Mouse (Mus musculus): ENCODE data around the gene Jsrp1.
"Not testable (repeated sequence)": the region's sequence is repeated elsewhere in the genome, so short reads cannot be mapped to it uniquely, and the experiment has no call there.

Gene Jsrp1

DNA sequence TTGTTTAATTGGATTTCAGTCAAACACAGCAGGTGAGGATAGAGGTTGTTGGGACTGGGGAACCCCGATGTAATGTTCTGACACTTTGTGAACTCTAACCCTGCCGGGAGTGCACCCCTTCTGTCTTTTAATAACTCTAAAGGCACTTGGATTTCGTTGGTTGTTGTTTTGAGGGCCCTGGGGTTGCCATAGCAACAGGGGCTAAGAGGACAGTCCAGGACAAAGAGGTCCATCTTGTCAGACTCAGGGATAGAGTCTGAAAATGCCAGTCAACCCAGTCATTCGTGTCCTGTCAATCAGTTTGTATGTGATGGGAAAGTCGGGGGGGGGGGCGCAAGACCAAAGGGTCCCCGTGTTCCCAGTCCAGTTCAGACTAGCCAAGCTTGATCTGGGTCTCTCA is 19.5 kb upstream of the Jsrp1 start:
- peak; percentile 55 for DNase-seq (ENCODE audit: low spot score)

DNA sequence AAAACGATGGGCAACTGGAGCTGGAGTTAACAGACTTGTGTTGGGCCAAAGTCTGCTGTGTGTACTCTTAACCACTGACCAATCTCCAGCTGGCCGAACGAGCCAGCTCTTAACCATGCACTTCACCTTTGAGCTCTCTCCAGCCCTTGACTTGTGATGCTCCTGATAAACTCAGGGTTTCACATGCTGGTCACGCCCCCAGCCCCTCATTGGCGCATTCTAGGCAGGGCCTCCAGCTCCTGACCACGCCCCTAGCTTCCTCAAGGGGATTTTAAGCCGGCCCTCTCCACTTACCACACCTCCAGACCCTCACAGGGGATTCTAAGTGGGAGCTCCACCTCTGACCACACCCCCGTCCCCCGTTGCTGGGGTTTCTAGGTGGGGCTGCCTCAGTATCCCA is 17.8 kb upstream of the Jsrp1 start:
- DNase-seq (ENCODE audit: low spot score) = peak; percentile 79

DNA sequence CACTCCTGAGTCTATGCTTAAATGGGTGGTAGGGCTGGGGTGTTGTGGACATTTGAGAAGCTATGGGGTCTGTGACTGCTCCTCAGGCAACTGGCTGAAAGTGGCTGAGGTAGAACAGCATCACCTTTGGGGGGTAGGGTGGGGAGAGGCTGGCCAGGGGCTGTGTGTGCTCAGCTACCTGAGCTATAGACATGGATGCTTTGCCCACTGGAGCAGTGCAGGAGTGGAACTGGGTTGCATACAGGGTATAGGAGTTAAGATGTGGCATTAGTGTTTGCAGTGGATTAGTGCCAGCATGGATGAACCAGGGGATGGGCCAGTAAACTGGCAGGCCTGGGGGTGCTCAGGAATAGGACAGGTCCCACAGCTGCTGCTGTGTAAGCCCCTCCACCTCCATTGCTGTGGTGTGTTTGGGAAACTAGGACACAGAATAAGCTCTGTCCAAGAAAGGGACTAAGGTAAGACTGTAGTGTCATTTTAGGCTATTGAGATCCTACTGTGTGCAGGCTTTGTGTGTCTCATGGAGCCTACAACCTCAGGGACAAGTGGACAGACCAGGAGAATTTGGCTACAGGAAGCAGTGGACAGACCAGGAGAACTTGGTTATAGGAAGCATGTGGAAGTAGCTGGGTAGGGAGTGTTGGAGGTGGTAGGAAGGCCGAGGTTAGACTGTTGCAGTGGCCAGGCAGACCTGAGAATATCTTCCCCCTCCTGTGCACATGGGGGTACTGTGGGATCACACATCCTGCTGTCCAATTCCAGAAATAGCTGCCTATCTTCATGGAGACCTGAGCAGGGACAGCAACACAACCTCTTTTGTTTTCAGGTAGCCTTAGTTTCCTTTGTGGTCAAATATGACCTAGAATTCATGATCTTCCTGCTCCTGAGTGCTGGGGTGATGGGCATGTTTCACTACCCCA is 16.3 kb upstream of the Jsrp1 start:
- DNase-seq (ENCODE audit: low spot score) = no peak

DNA sequence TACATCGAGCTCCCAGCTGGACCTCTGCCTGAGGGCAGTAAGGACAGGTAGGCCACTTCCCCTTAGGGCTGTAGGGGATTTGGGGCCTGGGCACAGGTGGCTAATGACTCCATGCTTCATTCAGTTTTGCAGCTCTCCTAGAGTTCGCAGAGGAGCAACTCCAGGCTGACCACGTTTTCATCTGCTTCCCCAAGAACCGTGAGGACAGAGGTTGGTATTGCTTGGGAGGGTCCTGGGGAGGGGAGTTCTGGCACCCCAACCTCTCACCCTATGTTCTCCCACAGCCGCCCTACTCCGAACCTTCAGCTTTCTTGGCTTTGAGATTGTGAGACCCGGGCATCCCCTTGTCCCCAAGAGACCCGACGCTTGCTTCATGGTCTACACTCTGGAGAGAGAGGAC is 15.3 kb upstream of the Jsrp1 start:
- not testable (repeated sequence) for DNase-seq (ENCODE audit: low spot score)

DNA sequence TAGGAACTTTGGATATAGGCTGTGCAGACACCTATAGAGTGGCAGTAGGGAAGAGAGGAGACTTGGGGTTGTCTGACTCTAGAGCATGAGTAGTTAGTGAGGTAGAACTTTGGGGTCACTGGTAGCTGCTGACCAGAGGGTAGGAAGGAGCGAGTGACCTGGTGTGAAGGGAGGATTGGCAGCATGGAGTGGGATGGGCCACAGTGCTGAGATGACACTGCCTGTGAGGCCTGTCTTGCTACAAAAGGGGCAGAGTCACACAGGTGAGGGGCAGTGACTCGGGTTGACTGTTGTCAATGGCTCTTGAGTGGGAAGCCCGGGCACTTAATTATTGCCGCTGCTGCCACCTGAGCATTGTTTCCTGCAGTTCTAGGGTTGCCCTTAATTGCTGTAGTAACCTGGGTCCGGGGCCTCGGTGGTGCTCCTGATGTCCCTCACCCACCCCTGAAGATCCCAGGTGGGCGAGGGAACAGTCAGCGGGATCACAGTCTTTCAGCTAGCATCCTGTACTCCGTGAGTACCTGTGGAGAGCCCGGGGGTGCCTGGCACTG is 14.6 kb upstream of the Jsrp1 start:
- no peak for DNase-seq (ENCODE audit: low spot score)

DNA sequence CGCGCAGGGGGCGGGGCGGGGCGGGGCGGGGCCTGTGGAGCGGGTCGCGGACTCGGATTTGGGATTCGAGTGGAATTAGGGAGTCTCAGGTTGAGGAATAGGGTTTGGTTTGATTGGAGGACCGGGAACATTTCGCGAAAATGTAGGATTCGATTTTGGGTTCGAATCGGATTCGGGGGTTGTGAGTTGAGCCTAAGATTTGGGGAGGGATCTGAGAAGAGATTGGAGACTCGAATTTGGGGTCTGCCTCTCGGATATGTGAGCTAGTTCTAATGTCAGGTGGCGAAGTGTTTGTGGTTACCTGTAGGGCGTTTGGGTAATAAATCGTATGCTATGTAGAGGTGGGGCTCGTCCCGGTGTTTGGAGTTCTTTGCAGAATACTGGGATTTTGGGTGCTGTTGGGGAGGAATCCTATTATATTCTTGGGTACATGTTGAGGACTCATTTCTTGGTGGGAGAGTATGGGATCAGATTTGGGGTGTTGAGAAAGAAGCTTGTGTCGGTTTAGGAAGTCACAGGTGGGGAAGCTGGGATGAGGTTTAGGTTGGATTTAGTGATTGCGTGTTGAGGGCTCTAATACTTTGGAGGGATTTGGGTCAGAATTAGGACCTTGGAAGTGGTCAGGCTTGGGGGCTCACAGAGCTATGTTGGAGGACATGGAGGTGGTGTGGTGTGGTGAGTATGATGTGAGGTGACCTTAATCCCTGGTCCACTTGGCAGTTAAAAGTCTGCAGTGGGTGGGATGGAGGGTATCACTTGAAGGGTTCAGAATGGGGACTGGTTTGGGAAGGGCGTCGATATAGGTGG is 14.0 kb upstream of the Jsrp1 start:
- no peak for DNase-seq (ENCODE audit: low spot score)

DNA sequence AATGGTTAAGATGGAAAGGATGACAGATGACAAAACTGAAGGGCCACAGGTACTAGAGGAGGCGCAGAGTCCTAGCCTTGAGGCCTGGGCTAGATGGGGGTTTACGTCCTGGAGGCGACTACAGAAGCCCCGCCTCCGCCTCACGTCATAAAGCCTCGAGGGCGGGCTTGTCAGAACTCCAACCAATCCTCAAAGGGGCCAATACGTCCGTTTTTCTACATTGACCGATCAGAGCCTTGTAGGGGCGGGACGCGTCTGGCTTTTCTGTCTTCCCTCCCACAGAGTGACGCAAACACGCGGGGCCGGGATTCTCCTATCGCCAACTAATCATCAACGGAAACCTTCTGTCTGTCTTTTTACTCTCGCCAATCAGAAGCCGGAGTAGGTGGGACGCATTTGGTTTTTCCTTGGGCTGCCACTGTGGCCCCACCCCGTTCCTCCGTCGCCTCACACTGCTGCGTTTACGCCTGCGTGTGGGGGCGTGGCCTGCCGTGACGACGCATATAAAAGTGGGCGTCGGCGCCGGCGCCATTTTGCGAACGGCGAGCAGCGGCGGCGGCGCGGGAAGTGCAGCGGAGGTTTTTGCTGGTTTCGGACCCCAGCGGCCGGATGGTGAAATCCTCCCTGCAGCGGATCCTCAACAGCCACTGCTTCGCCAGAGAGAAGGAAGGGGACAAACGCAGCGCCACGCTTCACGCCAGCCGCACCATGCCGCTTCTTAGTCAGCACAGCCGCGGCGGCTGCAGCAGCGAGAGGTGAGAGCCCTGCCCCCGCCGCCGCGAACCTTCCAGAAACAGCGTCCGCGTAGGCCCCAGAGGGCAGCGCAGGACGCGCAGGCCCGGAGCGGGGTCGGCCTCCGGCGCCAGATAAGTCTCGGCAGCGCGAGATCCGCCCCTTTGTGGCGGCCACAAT is 13.1 kb upstream of the Jsrp1 start, which contains the start of gene Oaz1:
Gene Oaz1, plus strand, starts transcription at position 506 of the 912 bp plus-strand sequence.
- DNase-seq (ENCODE audit: low spot score) = peak; percentile 100

DNA sequence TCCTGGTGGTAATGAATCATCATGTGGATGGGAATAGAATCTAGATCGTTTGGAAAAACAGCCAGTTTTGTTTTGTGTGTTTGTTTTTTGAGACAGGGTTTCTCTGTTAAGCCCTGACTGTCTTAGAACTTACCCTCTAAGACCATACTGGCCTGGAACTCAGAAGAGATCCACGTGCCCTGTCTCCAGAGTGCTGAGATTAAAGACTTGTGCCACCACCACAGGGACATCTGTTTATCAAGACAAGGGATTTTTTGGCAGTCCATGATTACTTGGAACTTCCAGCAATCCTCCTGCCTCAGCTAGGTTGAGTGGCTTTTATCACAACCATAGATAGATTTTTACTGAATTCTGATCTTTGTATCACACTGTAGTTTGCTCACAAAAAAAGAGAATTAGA is 11.5 kb upstream of the Jsrp1 start:
- no peak for DNase-seq (ENCODE audit: low spot score)

DNA sequence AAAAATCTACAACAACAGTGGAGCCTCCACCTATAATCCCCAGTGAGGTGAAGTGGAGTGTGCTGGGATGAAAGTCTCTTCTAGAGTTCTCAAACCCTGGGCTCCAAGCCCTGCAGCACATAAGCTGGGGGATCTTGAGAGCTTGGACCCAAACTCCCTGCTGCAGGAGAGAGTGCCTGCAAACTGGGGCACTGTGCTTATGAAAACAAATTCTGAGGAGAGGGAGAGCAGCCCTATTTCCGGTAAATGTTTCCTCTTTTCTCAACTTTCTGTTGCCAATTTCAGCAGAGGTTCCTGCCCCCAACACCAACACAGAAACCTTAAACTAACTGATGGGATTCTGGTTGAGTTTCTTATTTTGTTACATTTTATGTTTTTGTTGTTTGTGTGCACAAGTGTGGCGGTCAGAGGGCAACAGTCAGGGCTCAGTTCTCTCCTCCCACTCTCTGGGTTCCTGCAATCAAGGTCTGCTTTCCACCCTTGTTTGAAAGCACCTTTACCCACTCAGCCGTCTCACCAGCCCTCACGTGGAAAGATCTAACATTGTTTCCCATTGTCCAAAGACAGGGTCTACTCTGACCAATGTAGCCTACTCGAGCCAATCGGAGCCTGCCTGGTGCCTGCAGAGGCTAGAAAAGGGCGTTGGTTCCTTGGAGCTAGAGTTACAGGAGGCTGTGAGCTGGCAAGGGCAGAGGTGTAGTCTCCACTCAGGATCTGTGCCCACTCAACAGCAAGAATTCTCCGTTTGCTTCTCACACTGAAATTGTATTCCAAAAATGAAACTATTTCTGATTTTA is 10.7 kb upstream of the Jsrp1 start:
- DNase-seq (ENCODE audit: low spot score) = no peak

DNA sequence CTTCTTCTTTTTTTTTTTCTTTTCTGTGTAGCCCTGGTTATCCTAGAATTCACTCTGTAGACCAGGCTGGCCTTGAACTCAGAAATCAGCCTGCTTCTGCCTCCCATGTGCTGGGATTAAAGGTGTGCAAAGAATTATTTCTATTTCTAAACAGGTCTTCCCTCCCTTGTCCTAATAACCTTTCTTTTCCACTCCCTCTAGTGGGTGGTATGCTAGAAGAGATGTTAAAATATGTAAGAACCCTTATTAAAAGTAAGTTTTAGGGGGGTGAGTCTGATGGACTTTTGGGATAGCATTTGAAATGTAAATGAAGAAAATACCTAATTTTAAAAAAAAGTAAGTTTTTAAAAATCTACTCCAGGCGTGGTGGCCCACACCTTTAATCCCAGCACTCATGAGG is 10.0 kb upstream of the Jsrp1 start:
- DNase-seq (ENCODE audit: low spot score) = no peak

DNA sequence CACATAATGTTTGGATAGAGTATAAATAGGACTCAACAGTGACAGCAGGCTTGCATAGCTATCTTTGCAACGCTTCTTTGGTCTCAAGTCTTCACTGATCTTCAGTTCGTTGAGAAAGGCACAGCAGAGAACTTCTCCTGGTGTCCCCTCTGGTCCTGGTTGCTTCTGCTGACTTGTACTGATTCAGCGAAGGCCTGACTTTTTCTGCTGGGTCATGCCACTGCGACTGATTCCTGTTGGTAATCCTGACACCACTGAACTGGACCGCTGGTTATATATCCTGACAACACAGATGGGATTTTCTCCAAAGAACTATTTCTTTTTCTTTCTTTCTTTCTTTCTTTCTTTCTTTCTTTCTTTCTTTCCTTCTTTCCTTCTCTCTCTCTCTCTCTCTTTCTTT is 9.2 kb upstream of the Jsrp1 start:
- DNase-seq (ENCODE audit: low spot score) = no peak

DNA sequence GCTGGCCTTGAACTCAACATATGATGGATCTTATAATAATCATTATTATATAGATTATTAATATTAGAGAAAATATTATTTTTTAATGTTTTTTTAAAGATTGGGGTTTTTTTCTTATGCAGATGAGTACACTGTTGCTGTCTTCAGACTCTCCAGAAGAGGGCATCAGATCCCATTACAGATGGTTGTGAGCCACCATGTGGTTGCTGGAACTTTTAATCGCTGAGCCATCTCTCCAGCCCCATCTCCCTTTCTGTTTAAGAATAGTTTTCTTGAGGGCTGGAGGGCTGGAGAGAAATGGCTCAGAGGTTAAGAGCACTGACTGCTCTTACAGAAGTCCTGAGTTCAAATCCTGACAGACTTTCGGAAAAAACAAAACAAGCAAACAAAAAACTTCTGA is 8.7 kb upstream of the Jsrp1 start:
- peak; percentile 64 for DNase-seq (ENCODE audit: low spot score)

DNA sequence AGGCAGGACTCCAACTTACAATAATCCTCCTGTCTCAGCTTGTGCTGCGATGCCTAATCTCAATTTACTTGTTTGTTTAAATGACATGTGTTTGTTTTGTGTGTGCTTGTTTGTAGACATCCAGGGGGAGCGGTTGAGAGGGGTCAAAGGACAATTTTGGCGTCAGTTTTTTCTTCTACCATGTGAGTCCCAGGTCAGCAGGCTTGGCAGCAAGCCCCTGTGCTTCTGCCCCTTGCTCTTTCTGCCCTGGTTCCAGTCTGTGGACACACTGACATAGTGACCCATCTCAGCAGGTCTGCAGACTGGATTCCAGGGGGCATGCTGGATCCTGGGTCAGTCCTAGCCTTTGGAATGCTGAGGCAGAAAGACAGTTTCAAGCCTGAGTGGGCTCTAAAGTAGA is 6.1 kb upstream of the Jsrp1 start:
- no peak for DNase-seq (ENCODE audit: low spot score)

DNA sequence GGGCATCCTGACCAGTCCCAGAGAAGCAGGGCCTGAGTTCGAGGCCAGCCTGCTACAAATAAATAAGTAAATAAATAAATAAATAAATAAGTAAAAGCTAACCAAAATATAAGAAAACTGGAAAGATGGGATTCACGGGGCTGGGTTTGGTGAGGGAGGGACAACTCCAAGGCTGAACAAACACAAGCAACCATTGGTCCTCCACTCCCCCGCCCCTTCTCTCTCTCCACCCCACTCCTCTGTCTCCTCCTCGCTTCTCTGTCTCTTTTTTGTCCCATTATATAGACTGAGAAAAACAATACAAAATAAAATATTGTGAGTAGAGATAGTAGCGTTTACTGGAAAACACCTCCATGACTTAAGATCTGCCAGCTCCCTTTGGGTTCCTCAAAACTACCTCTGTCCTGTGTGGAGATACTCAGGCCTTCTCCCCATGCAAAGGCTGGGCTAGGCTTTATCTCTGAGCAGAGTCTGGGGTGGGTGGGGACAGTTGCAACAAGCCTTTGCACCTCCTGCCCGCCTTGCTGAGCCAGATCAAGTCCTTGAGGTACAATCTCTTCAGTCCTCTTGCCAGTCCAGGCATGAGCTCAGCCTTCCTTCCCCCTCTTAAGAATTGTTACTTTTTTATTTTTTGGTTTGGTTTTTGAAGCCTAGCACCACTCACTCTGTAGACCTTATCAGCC is 5.4 kb upstream of the Jsrp1 start:
- no peak for DNase-seq (ENCODE audit: low spot score)

DNA sequence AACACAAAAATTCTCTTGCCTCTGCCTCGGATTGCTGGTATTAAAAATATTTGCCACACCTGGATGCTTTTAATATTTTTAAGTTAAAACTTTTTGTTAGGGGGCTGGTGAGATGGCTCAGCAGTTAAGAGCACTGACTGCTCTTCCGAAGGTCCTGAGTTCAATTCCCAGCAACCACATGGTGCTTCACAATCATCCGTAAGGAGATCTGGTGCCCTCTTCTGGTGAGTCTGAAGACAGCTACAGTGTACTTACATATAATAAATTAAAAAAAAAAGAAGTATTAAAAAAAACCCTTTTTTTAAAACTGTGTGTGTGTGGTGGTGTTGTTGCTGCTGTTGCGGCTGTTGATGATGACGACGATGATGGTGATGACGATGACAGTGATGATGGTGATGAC is 4.7 kb upstream of the Jsrp1 start:
- not testable (repeated sequence) for DNase-seq (ENCODE audit: low spot score)

DNA sequence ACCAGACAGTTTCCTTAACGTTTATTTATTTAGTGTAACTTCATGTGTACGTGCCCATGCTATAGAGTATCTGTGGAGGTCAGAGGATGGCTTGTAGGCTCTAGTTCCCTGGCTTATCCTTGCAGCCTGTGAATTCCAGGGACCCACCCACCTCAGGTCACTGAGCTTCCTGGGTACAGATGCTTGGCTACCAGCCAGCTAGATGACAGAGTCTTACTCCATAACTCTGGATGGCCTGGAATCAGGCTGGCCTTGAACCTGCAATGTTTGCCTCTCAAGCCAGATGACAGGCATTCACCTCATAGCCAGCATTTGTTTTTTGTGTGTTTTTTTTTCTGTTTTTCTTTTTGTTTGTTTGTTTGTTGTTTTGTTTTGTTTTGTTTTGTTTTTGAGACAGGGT is 3.9 kb upstream of the Jsrp1 start:
- DNase-seq (ENCODE audit: low spot score) = no peak

DNA sequence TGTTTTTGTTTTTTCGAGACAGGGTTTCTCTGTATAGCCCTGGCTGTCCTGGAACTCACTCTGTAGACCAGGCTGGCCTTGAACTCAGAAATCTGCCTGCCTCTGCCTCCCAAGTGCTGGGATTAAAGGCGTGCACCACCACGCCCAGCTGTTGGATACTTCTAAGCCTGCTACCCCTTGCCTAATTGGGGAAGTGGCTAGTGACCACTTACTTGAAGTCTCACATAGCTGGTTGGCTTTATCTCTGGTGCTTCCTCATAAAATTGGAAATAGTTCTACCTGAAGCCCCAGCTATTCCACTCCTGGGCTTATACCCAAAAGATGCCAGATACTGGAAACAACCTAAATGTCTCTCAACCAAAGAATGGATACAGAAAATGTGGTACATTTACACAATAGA is 3.0 kb upstream of the Jsrp1 start:
- not testable (repeated sequence) for DNase-seq (ENCODE audit: low spot score)

DNA sequence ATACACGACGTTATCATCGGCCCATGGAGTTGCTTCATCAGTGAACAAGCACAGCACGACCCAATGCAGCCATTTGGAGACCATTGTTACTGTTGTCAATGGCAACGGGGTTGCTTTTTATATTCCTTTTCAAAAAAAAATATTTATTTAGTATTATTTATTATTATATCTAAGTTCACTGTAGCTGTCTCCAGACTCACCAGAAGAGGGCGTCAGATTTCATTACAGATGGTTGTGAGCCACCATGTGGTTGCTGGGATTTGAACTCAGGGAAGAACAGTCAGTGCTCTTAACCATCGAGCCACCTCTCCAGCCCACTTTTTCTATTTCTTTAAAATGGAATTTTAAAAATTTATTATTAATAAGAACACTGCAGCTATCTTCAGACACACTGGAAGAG is 1.5 kb upstream of the Jsrp1 start:
- DNase-seq (ENCODE audit: low spot score) = no peak

DNA sequence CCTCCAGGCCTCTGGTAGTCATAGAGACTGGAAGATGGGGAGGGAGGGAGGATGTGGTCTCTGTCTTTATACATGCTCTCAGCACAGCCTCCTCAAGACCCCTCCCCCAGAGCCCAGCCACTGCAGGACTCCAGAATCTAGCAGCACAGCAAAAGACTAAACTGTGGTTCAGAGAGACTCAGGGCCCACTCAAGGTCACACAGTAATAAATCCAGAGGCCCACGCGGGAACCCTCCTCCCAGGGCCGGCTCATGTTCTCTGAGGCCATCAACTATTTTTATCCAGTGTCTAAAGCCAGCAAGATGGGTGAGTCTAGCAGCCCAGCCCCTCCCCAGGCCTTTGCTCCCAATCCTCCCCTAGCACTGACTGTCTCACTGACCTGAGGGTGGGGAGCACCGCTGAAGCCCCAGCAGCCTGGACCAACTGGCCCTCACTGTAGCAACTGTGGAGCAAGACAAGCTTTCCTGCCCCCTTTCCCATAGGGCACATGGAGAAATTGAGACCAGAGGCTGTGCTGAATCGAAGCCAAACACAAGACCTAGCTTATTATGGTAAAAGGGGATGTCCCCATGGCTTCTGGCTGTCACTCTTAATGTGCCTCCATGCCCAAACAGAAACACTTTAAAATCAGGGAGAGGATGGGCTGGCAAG is 782 bp downstream of the Jsrp1 start:
- DNase-seq (ENCODE audit: low spot score) = no peak

DNA sequence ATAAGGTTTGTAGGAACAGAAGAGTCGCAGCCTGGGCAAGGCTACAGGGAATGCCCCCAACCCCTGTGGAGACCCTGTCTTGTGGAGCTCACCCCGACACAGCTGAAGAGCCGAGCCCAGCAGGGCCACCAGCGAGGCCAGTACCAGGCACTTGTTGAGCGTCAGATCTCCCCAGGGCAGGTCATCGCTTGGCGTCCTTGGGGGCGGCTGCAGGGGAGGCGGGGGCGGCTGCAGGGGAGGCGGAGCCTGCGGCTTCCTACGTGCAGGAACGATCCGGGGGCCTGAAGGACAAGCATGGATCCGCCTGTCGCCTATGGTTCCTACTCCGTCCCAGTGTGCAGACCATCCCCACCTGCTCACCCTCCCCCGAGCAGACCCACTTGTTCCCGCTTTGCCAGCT is 3.2 kb downstream of the Jsrp1 start:
- no peak for DNase-seq (ENCODE audit: low spot score)

Data from retina, embryonic 14.5 days (tissue).